Mouse (Mus musculus) liver, postnatal 0 days (tissue): Measurements from ENCODE around the gene Esr1.

ENCODE experiments used
- CTCF ChIP-seq: sonication (generic); IDR thresholded peaks from 2 replicates; pipeline ENCODE4 v1.5.1; 2016; ENCODE audit warnings: antibody characterized with exemption, low read depth
- EP300 ChIP-seq: IDR thresholded peaks from 2 replicates; pipeline ENCODE4 v1.6.1; 2016; ENCODE audit warnings: antibody characterized with exemption, low read depth, mild to moderate bottlenecking

GRCm38 (mm10) chr10:5032192-5033048, 421.0 kb downstream of the Esr1 start:
- TF ChIP-seq CTCF (no peak), EP300 (no peak)
